Mouse (Mus musculus) liver, embryonic 14.5 days (tissue): Measurements from ENCODE around the gene Itgb6. TPM values are rescaled to one million over a fixed set of nuclear protein-coding genes. Genes with fewer than 3 reads are reported as not detected.

ENCODE experiments used
- ATAC-seq: fragments of 200-750 bp; cut with Nextera tagmentation; 2 replicates; pipeline ENCODE4 v1.8.0; 2017; ENCODE audit warnings: moderate number of reproducible peaks, mild to moderate bottlenecking, moderate library complexity; ENCODE audit not compliant: insufficient read depth
- DNase-seq, 3 experiments: peaks; one replicate each; pipeline ENCODE4 v3.0.0-alpha.2; 2012 to 2013; ENCODE audit warnings: low read depth in 3 of 3, low spot score in 3 of 3
- H3K27ac ChIP-seq: fragments of 300-500 bp; sonication (generic); 2 replicates; pipeline ENCODE4 v1.5.1; 2014; ENCODE audit warnings: moderate library complexity, mild to moderate bottlenecking, control low read depth, inconsistent platforms
- H3K27me3 ChIP-seq: fragments of 300-500 bp; sonication (generic); 2 replicates; pipeline ENCODE4 v1.6.1; 2014; ENCODE audit warnings: mild to moderate bottlenecking, low read length, moderate library complexity; ENCODE audit not compliant: control insufficient read depth, insufficient read depth
- H3K36me3 ChIP-seq: fragments of 300-500 bp; sonication (generic); replicated peaks from 2 replicates; pipeline ENCODE4 v1.6.1; 2014; ENCODE audit warnings: low read depth; ENCODE audit not compliant: control insufficient read depth, insufficient read depth
- H3K4me1 ChIP-seq, 2 experiments: fragments of 200-500 bp in 1 of 2; fragments of 300-500 bp in 1 of 2; sonication (generic) in 1 of 2; replicated peaks; 2 replicates each; pipeline ENCODE4 v1.6.1; 2012 to 2014; ENCODE audit warnings: antibody characterized with exemption in 1 of 2, inconsistent platforms in 1 of 2, low read length in 1 of 2; ENCODE audit not compliant: control insufficient read depth in 2 of 2, insufficient read depth in 2 of 2
- H3K4me2 ChIP-seq: fragments of 300-500 bp; sonication (generic); 2 replicates; pipeline ENCODE4 v1.6.1; 2014; ENCODE audit warnings: low read depth, mild to moderate bottlenecking, control low read depth, moderate library complexity
- H3K4me3 ChIP-seq, 2 experiments: fragments of 200-500 bp in 1 of 2; fragments of 300-500 bp in 1 of 2; sonication (generic) in 1 of 2; 2 replicates each; pipeline ENCODE4 v1.5.1; 2012 to 2014; ENCODE audit warnings: low read depth in 2 of 2, low read length in 2 of 2, mild to moderate bottlenecking in 2 of 2, control low read depth in 1 of 2, inconsistent platforms in 1 of 2, moderate library complexity in 1 of 2; ENCODE audit not compliant: insufficient read depth in 1 of 2
- H3K9ac ChIP-seq: fragments of 300-500 bp; sonication (generic); replicated peaks from 2 replicates; pipeline ENCODE4 v1.6.1; 2014; ENCODE audit warnings: mild to moderate bottlenecking, control low read depth, moderate library complexity
- H3K9me3 ChIP-seq: fragments of 300-500 bp; sonication (generic); 2 replicates; pipeline ENCODE4 v1.6.1; 2016; ENCODE audit warnings: low read length, mixed read lengths; ENCODE audit not compliant: control insufficient read depth
- CTCF ChIP-seq: IDR thresholded peaks from 2 replicates; pipeline ENCODE4 v1.5.1; 2016; ENCODE audit warnings: antibody characterized with exemption, low read depth, control low read depth
- EP300 ChIP-seq: IDR thresholded peaks from 2 replicates; pipeline ENCODE4 v1.6.1; 2016; ENCODE audit warnings: antibody characterized with exemption, low read depth
- WGBS: fragments of 180-500 bp; shearing (Covaris S2); extraction: QIAGEN DNeasy Blood & Tissue Kit; methylation state at CpG from one replicate; pipeline ENCODE4 v1.1.7; 2014; ENCODE audit not compliant: insufficient replicate concordance; 5-methylcytosine and 5-hydroxymethylcytosine counted together
- polyA plus RNA-seq, 2 experiments: library from polyadenylated mRNA; depleted of rRNA in 1 of 2; stranded (reverse) in 1 of 2; unstranded in 1 of 2; fragments of >200 nt; fragmentation: Nextera tagmentation in 1 of 2; extraction: Ambion mirVana in 1 of 2; gene quantifications; 2 replicates each; pipeline versions ENCODE4 v1.2.1 to v1.2.3; 2012 to 2014

Gene Itgb6
- polyA plus RNA-seq, 2 experiments, result 0.02 to 0.05 TPM

DNA sequence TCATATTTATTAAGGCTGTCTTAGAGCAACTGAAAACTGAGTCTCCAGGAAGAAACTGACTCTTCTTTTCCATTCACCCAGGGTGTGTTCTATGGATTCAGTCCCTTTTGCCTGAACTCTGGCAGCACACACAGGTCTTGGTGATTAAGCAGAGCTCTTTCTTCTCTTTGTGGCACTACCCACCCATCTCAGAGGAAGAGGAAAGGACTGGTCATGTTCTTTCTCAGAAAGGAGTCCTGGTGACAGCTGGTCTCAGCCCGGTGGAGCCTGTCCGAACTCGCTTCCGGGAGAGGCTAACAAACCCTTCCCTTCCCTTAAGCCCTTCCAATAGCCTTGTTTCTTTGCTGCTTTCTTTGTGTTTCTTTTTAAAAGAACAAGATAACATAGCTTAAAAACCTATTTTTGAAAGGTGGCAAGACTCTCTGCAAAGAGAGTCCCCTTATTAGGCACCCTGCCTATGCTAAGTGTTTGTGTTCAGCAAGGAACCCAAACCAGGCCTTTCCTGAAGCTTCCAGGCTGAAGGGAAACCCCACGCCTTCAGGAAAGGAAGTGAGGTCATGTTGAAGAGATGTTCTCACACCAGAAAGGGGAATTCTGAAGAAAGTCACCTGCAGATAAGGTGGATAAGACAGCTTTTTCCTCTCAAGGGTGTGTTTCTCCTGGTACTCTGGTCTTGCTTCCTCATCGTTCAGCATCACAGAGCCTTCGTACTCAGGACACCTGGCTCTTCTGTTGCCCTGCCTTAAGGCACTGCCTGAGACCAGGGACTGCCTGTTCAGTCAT is 11.2 kb downstream of the Itgb6 start:
- Histone ChIP-seq H3K4me2 (no peak overlapping the region), H3K27ac (no peak overlapping the region), H3K36me3 (no peaks in the 10 kb centered on the region), H3K9ac (no peak overlapping the region), H3K27me3 (no peaks in the 10 kb centered on the region), H3K9me3 (no peaks in the 10 kb centered on the region), H3K4me3 (no peak overlapping the region), H3K4me1 (no peaks in the 10 kb centered on the region)
- TF ChIP-seq CTCF, result no peak
- no peak for ATAC-seq
- DNase-seq, result no peak
- WGBS, result 64% methylated on average over 7 of the region's 7 CpGs

DNA sequence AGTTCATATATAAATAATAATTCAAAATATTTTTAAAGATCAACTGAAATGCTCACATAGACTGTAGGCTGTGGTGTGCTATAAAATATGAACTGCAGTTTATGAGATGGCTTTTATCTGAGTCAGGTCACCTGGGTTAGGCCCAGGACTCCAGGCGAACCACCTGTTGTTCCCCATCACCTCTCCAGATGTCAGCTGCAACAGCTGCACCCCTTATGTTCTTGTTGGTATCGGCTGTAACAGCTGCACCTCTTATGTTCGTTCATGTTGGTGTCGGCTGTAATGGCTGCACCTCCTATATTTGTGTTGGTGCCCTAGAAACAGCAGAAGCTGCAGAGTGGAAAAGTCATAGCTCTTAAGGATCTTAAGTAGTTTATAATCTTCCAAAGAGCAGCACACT is 12.1 kb downstream of the Itgb6 start:
- WGBS, result 64% methylated on average over 4 of the region's 4 CpGs
- H3K9me3 ChIP-seq, result no peaks in the 10 kb centered on the region
- TF ChIP-seq CTCF (no peak), EP300 (no peak)
- no peak for ATAC-seq
- H3K27ac ChIP-seq, result no peak overlapping the region
- H3K4me2 ChIP-seq, result no peak overlapping the region
- no peak overlapping the region for H3K4me3 ChIP-seq
- no peaks in the 10 kb centered on the region for H3K27me3 ChIP-seq
- H3K9ac ChIP-seq, result no peak overlapping the region
- DNase-seq, result no peak
- H3K4me1 ChIP-seq, result no peaks in the 10 kb centered on the region
- no peaks in the 10 kb centered on the region for H3K36me3 ChIP-seq

DNA sequence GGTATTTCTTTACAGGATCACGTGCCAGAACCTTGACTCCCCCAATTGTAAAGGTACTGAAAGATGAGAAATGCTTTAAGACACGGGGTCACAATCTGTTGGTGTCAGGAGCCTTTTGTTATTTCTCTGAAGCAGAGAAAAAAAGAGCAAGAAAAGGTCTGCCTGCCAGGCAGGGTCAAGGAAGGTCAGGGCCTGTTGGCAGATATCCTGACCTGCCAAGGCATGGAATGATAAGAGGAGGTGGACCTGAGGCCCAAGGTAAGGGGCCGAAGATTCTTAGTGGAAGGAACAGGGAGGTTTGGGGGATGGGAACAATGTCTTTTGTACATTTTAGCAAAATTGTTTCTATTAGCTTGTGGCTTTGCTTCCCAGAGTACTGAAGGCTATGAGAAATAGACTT is 13.8 kb downstream of the Itgb6 start:
- Histone ChIP-seq H3K27me3 (no peaks in the 10 kb centered on the region), H3K4me3 (no peak overlapping the region), H3K9me3 (no peaks in the 10 kb centered on the region), H3K4me1 (no peaks in the 10 kb centered on the region), H3K4me2 (no peak overlapping the region), H3K36me3 (no peaks in the 10 kb centered on the region), H3K27ac (no peak overlapping the region), H3K9ac (no peak overlapping the region)
- no peak for DNase-seq
- ATAC-seq, result no peak
- 50% methylated on average over 3 of the region's 3 CpGs for WGBS
- TF ChIP-seq EP300 (no peak), CTCF (no peak)

DNA sequence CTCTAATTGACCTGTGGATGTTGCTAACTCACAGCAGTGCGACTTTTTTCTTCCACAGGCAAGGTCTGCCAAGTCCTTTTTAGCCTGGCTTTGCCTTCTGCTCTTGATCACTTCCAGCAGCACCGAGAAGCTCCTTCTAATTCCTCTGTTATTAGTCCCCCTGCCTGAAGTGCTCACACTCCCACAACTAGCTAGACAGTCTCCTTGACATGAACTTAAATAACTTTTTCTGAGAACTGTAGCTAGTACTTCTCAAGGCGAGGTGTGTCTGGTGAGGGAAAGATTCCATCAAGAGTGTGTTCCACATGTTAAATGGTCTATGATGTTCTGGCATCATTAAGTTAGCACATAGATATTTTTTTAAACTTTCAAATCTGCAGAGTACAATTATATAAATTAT is 15.6 kb downstream of the Itgb6 start:
- Histone ChIP-seq H3K27me3 (no peaks in the 10 kb centered on the region), H3K4me2 (no peak overlapping the region), H3K9me3 (no peaks in the 10 kb centered on the region), H3K9ac (no peak overlapping the region), H3K4me3 (no peak overlapping the region), H3K27ac (no peak overlapping the region), H3K4me1 (no peaks in the 10 kb centered on the region), H3K36me3 (no peaks in the 10 kb centered on the region)
- 53% methylated on average over 3 of the region's 3 CpGs for WGBS
- DNase-seq, result no peak
- TF ChIP-seq CTCF, result no peak
- no peak for TF ChIP-seq EP300
- no peak for ATAC-seq

DNA sequence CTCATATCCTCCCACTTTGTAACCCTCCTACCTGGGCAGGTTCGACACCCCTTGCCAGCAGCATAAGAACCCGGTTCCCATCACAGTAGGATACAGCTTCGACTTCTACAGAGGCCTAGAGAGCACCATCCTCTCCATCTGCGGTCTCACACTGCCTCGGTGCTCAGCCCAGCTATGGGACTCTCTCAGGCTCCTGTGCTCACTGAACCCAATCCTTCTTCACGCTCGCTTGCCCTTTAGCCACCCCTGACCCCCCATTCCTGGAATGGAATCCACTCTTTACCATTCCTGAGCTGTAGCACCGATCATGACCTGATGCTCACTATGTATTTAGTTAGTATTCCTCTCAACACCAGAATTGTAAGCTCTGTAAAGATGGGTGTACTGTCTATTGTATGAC is 17.0 kb downstream of the Itgb6 start:
- Histone ChIP-seq H3K27me3 (no peaks in the 10 kb centered on the region), H3K9ac (no peak overlapping the region), H3K9me3 (no peaks in the 10 kb centered on the region), H3K4me3 (no peak overlapping the region), H3K4me2 (no peak overlapping the region), H3K27ac (no peak overlapping the region), H3K36me3 (no peaks in the 10 kb centered on the region), H3K4me1 (no peaks in the 10 kb centered on the region)
- TF ChIP-seq CTCF (no peak), EP300 (no peak)
- DNase-seq (no peak), ATAC-seq (no peak)
- 59% methylated on average over 8 of the region's 8 CpGs for WGBS
